Mouse (Mus musculus) spleen, adult 2 months (tissue): ENCODE data around the gene Tcf20. TPM values are rescaled to one million over a fixed set of nuclear protein-coding genes. Genes with fewer than 3 reads are reported as not detected.
A peak's percentile ranks its signal among the peaks of the same experiment; 100 is the strongest.

ENCODE experiments used
- DNase-seq, 2 experiments: peaks; one replicate each; pipeline versions ENCODE4 v3.0.0 to v3.0.0-alpha.2; 2012 to 2021; ENCODE audit warnings: low spot score in 2 of 2, low read depth in 1 of 2
- H3K27ac ChIP-seq: fragments of 200-500 bp; 2 replicates; pipeline ENCODE4 v1.5.1; 2012; ENCODE audit warnings: low read length, inconsistent platforms; ENCODE audit not compliant: insufficient read depth
- H3K27me3 ChIP-seq: fragments of 200-500 bp; 2 replicates; pipeline ENCODE4 v1.6.1; 2012; ENCODE audit warnings: mild to moderate bottlenecking, moderate library complexity, low read length, inconsistent platforms; ENCODE audit not compliant: control insufficient read depth, insufficient read depth
- H3K36me3 ChIP-seq: fragments of 200-500 bp; 2 replicates; pipeline ENCODE4 v1.6.1; 2012; ENCODE audit warnings: mild to moderate bottlenecking, low read length, inconsistent platforms; ENCODE audit not compliant: control insufficient read depth, insufficient read depth
- H3K4me1 ChIP-seq: fragments of 200-500 bp; 2 replicates; pipeline ENCODE4 v1.6.1; 2011; ENCODE audit warnings: inconsistent platforms; ENCODE audit not compliant: control insufficient read depth, insufficient read depth, insufficient read length
- H3K4me3 ChIP-seq: fragments of 200-500 bp; 2 replicates; pipeline ENCODE4 v1.5.1; 2011; ENCODE audit warnings: mild to moderate bottlenecking, inconsistent platforms; ENCODE audit not compliant: insufficient read depth, insufficient read length; ENCODE audit errors: extremely low read depth
- CTCF ChIP-seq: fragments of 200-500 bp; IDR thresholded peaks from 2 replicates; pipeline ENCODE4 v1.5.1; 2011; ENCODE audit warnings: mild to moderate bottlenecking, inconsistent platforms; ENCODE audit not compliant: insufficient read depth, insufficient read length, insufficient replicate concordance; ENCODE audit errors: extremely low read depth
- POLR2A ChIP-seq: fragments of 200-500 bp; IDR thresholded peaks from 2 replicates; pipeline ENCODE4 v1.6.1; 2011; ENCODE audit warnings: low read depth, low read length, inconsistent platforms
- WGBS: fragments of 180-500 bp; shearing (Covaris S2); methylation state at CpG from one replicate; pipeline ENCODE4 v1.1.7; 2018; 5-methylcytosine and 5-hydroxymethylcytosine counted together
- polyA plus RNA-seq: library from polyadenylated mRNA; depleted of rRNA; stranded (reverse); fragments of >200 nt; gene quantifications from 2 replicates; pipeline ENCODE4 v1.2.3, GENCODE M21; 2012

The Tcf20 gene
- polyA plus RNA-seq, 1 experiment, result 21.4 TPM

DNA sequence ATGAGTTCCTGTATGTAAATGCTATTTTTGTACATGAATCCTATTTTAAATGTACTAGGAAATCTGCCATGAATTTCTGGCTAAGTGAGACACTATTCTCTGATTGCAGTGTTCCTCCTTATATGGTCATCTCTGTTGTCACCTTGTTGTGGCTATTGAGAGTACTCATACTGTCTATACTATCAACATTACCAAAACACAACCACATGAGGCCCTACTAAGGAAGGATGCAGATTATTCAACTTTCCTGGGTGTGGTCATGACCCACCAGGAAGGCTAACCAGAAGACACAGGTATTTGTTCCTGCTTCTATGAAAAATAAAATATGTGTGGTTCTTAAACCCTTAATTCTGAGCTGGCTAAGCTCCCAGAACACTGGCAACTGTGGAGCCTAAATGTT is 161.8 kb downstream of the Tcf20 start:
- Histone ChIP-seq H3K27me3 (no peaks in the 10 kb centered on the region), H3K27ac (no peak overlapping the region), H3K36me3 (peaks cover 6% of the 10 kb centered on the region), H3K4me3 (no peak overlapping the region), H3K4me1 (no peaks in the 10 kb centered on the region)
- no peak for DNase-seq
- TF ChIP-seq POLR2A (no peak), CTCF (no peak)

DNA sequence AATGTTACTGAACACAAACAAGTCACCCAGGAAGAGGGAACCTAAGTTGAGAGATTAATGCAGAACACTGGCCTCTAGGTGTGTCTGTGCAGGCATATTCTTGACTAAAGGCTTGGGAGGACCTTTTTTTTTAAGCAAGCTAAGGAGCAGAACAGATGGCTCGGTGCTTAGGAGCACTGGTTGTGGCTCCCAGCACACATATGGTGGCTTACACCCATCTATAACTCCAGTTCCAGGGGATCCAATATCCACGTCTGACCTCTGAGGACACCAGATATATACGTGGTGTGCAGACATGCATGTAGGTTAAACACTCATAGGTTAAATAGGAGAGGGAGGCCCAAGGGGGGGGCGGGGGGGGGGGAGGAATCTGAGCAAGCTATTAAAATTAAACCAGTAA is 165.3 kb downstream of the Tcf20 start:
- no peaks in the 10 kb centered on the region for H3K27me3 ChIP-seq
- no peak for DNase-seq
- TF ChIP-seq POLR2A (no peak), CTCF (no peak)
- no peak overlapping the region for H3K4me3 ChIP-seq
- no peaks in the 10 kb centered on the region for H3K4me1 ChIP-seq
- WGBS, result 95% methylated on average over 3 of the region's 4 CpGs
- H3K36me3 ChIP-seq, result peaks cover 8% of the 10 kb centered on the region
- no peak overlapping the region for H3K27ac ChIP-seq

DNA sequence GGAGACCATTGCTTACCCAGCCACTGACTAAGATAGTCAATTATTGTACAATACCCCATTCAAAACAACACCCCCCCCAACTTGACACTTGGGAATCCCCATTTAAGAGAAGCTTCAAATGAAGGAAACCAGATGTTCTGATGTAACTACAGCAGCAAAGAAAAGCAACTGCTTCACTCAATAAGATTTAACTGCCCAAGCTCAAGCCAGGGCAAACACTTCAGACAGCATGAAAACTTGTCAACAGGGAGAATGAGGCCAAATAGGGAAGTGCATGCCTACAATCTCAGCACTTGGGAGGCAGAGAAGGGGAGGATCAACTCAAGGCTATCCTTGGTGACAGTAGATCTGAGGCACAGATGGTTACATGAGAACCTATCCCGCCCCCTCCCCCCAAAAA is 166.0 kb downstream of the Tcf20 start:
- Histone ChIP-seq H3K4me3 (no peak overlapping the region), H3K27ac (no peak overlapping the region), H3K36me3 (peaks cover 10% of the 10 kb centered on the region), H3K4me1 (no peaks in the 10 kb centered on the region), H3K27me3 (no peaks in the 10 kb centered on the region)
- TF ChIP-seq CTCF, result no peak
- TF ChIP-seq POLR2A, result no peak
- DNase-seq, result no peak
- 81% methylated on average over 1 of the region's 1 CpGs for WGBS

DNA sequence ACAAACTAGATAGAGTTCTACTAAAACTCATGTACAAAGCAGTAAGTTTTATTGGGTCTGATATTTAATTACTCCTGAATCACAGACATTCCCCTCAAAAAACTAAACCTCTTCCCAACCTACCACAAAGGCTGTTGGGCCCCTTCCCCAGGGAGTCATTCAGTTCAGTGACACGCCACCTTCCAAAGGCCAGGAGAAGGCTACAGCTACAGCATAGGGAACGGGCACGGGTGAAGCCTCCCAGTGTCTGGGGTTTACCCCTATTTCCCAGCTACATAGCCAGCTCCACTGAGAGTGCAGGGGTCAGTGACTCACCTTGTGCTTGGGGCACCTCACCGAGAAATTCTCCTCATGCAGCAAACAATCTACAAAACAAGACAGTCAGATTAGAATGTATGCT is 172.4 kb downstream of the Tcf20 start:
- TF ChIP-seq CTCF (no peak), POLR2A (no peak)
- DNase-seq, result no peak
- no peaks in the 10 kb centered on the region for H3K4me1 ChIP-seq
- no peak overlapping the region for H3K27ac ChIP-seq
- WGBS, result 93% methylated on average over 4 of the region's 4 CpGs
- peaks cover 24% of the 10 kb centered on the region for H3K36me3 ChIP-seq
- H3K27me3 ChIP-seq, result no peaks in the 10 kb centered on the region
- H3K4me3 ChIP-seq, result no peak overlapping the region

DNA sequence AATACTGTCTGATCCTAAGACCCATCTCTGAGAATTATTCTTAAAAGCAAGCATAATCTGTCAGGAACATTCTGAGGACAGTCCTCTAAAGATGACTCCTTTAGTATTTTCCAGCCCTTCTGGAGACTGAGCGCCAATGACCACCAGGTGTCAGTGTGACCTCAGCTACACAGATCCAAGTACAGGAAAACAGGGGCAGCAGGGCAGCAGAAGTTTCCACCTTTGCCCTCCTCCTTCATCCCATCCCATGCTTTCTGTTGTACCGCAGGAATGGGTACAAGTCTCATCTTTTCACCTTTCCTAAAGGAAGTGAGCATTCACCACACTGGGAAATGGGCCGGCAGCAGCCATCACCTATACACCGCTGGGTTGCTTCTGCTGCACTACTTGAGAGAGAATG is 172.9 kb downstream of the Tcf20 start:
- 79% methylated on average over 4 of the region's 4 CpGs for WGBS
- peak; percentile 26 to 51 for DNase-seq
- Histone ChIP-seq H3K27ac (no peak overlapping the region), H3K27me3 (no peaks in the 10 kb centered on the region), H3K36me3 (peaks cover 26% of the 10 kb centered on the region), H3K4me3 (no peak overlapping the region), H3K4me1 (no peaks in the 10 kb centered on the region)
- TF ChIP-seq CTCF, result peak; percentile 73; the same call in 1 of the 2 replicates
- TF ChIP-seq POLR2A, result no peak

DNA sequence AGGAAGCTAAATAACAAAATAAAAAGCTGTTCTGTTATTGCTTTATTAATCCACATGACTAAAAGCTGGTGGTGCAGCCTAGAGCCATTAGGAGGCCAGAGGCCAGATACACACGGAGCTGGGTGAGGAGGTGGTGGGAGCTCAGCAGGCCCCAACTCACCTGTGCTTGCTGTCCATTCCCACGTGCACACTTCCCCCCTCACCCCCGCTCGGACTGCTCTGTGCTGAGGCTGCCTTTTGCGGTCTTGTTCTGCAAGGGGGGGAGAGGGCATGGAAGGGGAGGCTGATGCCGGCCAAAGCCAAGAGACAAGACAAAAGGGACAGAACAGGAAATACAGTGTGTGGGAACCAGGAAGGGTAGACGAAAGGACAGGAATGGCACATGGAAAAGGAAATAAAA is 173.4 kb downstream of the Tcf20 start:
- WGBS, result 88% methylated on average over 7 of the region's 7 CpGs
- H3K27me3 ChIP-seq, result no peaks in the 10 kb centered on the region
- H3K36me3 ChIP-seq, result peaks cover 26% of the 10 kb centered on the region
- H3K4me1 ChIP-seq, result no peaks in the 10 kb centered on the region
- TF ChIP-seq POLR2A (no peak), CTCF (no peak)
- DNase-seq, result no peak
- H3K4me3 ChIP-seq, result no peak overlapping the region
- no peak overlapping the region for H3K27ac ChIP-seq

DNA sequence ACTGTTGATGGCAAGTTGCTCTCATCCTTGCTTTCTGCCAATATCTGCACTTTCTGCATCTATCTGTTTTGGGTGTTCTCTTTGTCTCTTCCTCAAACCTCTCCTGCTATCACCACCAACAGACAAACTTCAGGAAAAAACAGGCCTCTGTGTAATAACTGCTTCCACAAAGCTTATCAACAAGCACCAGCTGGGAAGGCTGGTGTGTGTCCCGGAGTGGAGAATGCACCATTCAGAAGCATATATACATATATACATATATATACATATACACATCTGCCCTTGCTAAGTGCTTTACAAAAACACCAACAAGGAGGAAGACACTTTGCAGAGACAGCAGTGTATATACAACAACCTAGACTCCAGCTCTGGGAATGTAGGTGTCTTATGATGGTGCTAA is 177.1 kb downstream of the Tcf20 start:
- 76% methylated on average over 1 of the region's 1 CpGs for WGBS
- H3K27me3 ChIP-seq, result no peaks in the 10 kb centered on the region
- no peak overlapping the region for H3K27ac ChIP-seq
- TF ChIP-seq POLR2A (no peak), CTCF (no peak)
- H3K36me3 ChIP-seq, result peaks cover 28% of the 10 kb centered on the region
- H3K4me1 ChIP-seq, result no peaks in the 10 kb centered on the region
- H3K4me3 ChIP-seq, result no peak overlapping the region
- DNase-seq, result no peak
